7 mouse cellular contexts compared by ENCODE assay signal in genomic region chr10:84477613-84478076, GRCm38 (mm10). TPM values are rescaled to one million over a fixed set of nuclear protein-coding genes. Genes with fewer than 3 reads are reported as not detected.
DNase-seq lines count a peak whose midpoint lies in the region; ATAC-seq lines count a peak whose summit lies in the region.

No protein-coding gene starts in this region.

- H3K4me2 ChIP-seq in lung, embryonic 16.5 days (ENCODE audit: low read depth, low read length) = no peak overlapping the region
- no peak overlapping the region for H3K4me2 ChIP-seq in embryonic facial prominence, embryonic 14.5 days (ENCODE audit: low read depth, low read length)
- H3K4me2 ChIP-seq in liver, embryonic 11.5 days = no peak overlapping the region
- no peak overlapping the region for H3K4me2 ChIP-seq in stomach, embryonic 16.5 days (ENCODE audit: low read depth, low read length)

- H3K27ac ChIP-seq in lung, embryonic 16.5 days (ENCODE audit: low read length) = no peak overlapping the region
- H3K27ac ChIP-seq in embryonic facial prominence, embryonic 14.5 days (replicated peaks; ENCODE audit: low read depth, low read length) = no peak overlapping the region
- peak overlapping the region; percentile 48 for H3K27ac ChIP-seq in liver, embryonic 11.5 days (ENCODE audit: low read depth, low read length)
- no peak overlapping the region for H3K27ac ChIP-seq in stomach, embryonic 16.5 days (ENCODE audit: low read length)

- ATAC-seq in lung, embryonic 16.5 days (ENCODE audit: low read depth) = peak; percentile 19; the same call in 1 of the 2 replicates
- ATAC-seq in embryonic facial prominence, embryonic 14.5 days (ENCODE audit: low read depth) = peak; percentile 76; the same call in 1 of the 2 replicates
- ATAC-seq in liver, embryonic 11.5 days (replicated peaks; ENCODE audit: low FRiP score) = peak; percentile 71
- peak; percentile 57; the same call in 1 of the 2 replicates for ATAC-seq in stomach, embryonic 16.5 days (ENCODE audit: insufficient read depth, low FRiP score)

- peaks cover 6% of the 10 kb centered on the region; the same call in 1 of the 2 replicates for H3K4me1 ChIP-seq in lung, embryonic 16.5 days (replicated peaks; ENCODE audit: control insufficient read depth, insufficient read depth, low read length)
- 0 out of 2 replicates have a peak, but pooled peaks cover 15% of the 10 kb centered on the region for H3K4me1 ChIP-seq in embryonic facial prominence, embryonic 14.5 days (ENCODE audit: control insufficient read depth, insufficient read depth, low read length)
- peaks cover 8% of the 10 kb centered on the region; the same call in 1 of the 2 replicates for H3K4me1 ChIP-seq in liver, embryonic 11.5 days (replicated peaks; ENCODE audit: control insufficient read depth, insufficient read depth, low read length)
- peaks cover 12% of the 10 kb centered on the region; the same call in 1 of the 2 replicates for H3K4me1 ChIP-seq in stomach, embryonic 16.5 days (ENCODE audit: control insufficient read depth, insufficient read depth, low read length)

- H3K4me3 ChIP-seq in lung, embryonic 16.5 days (ENCODE audit: low read length) = no peak overlapping the region
- H3K4me3 ChIP-seq in embryonic facial prominence, embryonic 14.5 days (ENCODE audit: low read depth, low read length) = no peak overlapping the region
- no peak overlapping the region for H3K4me3 ChIP-seq in liver, embryonic 11.5 days (ENCODE audit: low read depth, low read length)
- H3K4me3 ChIP-seq in stomach, embryonic 16.5 days (replicated peaks; ENCODE audit: low read length) = no peak overlapping the region

- no peaks in the 10 kb centered on the region for H3K9me3 ChIP-seq in lung, embryonic 16.5 days (ENCODE audit: control insufficient read depth, low read length)
- H3K9me3 ChIP-seq in embryonic facial prominence, embryonic 14.5 days (ENCODE audit: control insufficient read depth, low read length) = no peaks in the 10 kb centered on the region
- H3K9me3 ChIP-seq in liver, embryonic 11.5 days (ENCODE audit: control insufficient read depth, low read length) = no peaks in the 10 kb centered on the region
- no peaks in the 10 kb centered on the region for H3K9me3 ChIP-seq in stomach, embryonic 16.5 days (replicated peaks; ENCODE audit: control insufficient read depth, low read length)

- H3K27me3 ChIP-seq in lung, embryonic 16.5 days (ENCODE audit: control insufficient read depth, insufficient read depth, low read depth, low read length) = no peaks in the 10 kb centered on the region
- H3K27me3 ChIP-seq in embryonic facial prominence, embryonic 14.5 days (replicated peaks; ENCODE audit: control insufficient read depth, insufficient read depth, low read length) = no peaks in the 10 kb centered on the region
- no peaks in the 10 kb centered on the region for H3K27me3 ChIP-seq in liver, embryonic 11.5 days (replicated peaks; ENCODE audit: control insufficient read depth, insufficient read depth, low read length)
- H3K27me3 ChIP-seq in stomach, embryonic 16.5 days (ENCODE audit: control insufficient read depth, insufficient read depth, low read length) = no peaks in the 10 kb centered on the region

- 24% methylated on average over 3 of the region's 3 CpGs for WGBS in lung, embryonic 16.5 days
- WGBS in embryonic facial prominence, embryonic 14.5 days = 19% methylated on average over 3 of the region's 3 CpGs
- 47% methylated on average over 3 of the region's 3 CpGs for WGBS in liver, embryonic 11.5 days
- 20% methylated on average over 3 of the region's 3 CpGs for WGBS in stomach, embryonic 16.5 days

- H3K9ac ChIP-seq in lung, embryonic 16.5 days (ENCODE audit: low read length) = no peak overlapping the region
- no peak overlapping the region for H3K9ac ChIP-seq in embryonic facial prominence, embryonic 14.5 days (ENCODE audit: low read depth, low read length)
- no peak overlapping the region for H3K9ac ChIP-seq in liver, embryonic 11.5 days (ENCODE audit: low read depth, low read length)
- no peak overlapping the region; the same call in 1 of the 2 replicates for H3K9ac ChIP-seq in stomach, embryonic 16.5 days (ENCODE audit: low read length)

- no peak for DNase-seq in lung, postnatal 14 days
- DNase-seq in embryonic facial prominence, embryonic 14.5 days (ENCODE audit: low spot score) = peak; percentile 56
- DNase-seq in liver, embryonic 11.5 days (ENCODE audit: low spot score) = peak; percentile 37
- no peak for DNase-seq in ovary, postnatal 10 days (ENCODE audit: low spot score)
- DNase-seq in urinary bladder, adult 2 months (ENCODE audit: low spot score) = no peak

- no peaks in the 10 kb centered on the region for H3K36me3 ChIP-seq in lung, embryonic 16.5 days (ENCODE audit: control insufficient read depth, insufficient read depth, low read length)
- no peaks in the 10 kb centered on the region for H3K36me3 ChIP-seq in embryonic facial prominence, embryonic 14.5 days (ENCODE audit: control insufficient read depth, insufficient read depth, low read length)
- H3K36me3 ChIP-seq in liver, embryonic 11.5 days (ENCODE audit: control insufficient read depth, insufficient read depth, low read length) = no peaks in the 10 kb centered on the region
- H3K36me3 ChIP-seq in stomach, embryonic 16.5 days (ENCODE audit: control insufficient read depth, insufficient read depth, low read length) = no peaks in the 10 kb centered on the region

RNA-seq across cellular contexts. Expression of gene Nuak1, which starts 37.2 kb away (rescaled TPM):
- polyA plus RNA-seq in lung, embryonic 16.5 days (2015; fragmentation: Nextera tagmentation; extraction: Ambion mirVana) = 2.2 and 2.6 TPM in 2 replicates
- 3.3 and 3.7 TPM in 2 replicates for polyA plus RNA-seq in embryonic facial prominence, embryonic 14.5 days (2014; fragmentation: Nextera tagmentation; extraction: Ambion mirVana)
- 0.47 and 0.70 TPM in 2 replicates for polyA plus RNA-seq in liver, embryonic 11.5 days (2014; fragmentation: Nextera tagmentation; extraction: Ambion mirVana)
- polyA plus RNA-seq in stomach, embryonic 16.5 days (2015; fragmentation: Nextera tagmentation; extraction: Ambion mirVana) = 0.76 and 1.1 TPM in 2 replicates
- polyA plus RNA-seq in urinary bladder, adult 2 months (2012; rRNA removed) = 7.6 and 9.1 TPM in 2 replicates

RNA-seq across cellular contexts. Expression of gene Ckap4, which starts 56.2 kb away (rescaled TPM):
- polyA plus RNA-seq in lung, embryonic 16.5 days (2015; fragmentation: Nextera tagmentation; extraction: Ambion mirVana) = 48.5 and 88.0 TPM in 2 replicates
- 193 and 203 TPM in 2 replicates for polyA plus RNA-seq in embryonic facial prominence, embryonic 14.5 days (2014; fragmentation: Nextera tagmentation; extraction: Ambion mirVana)
- polyA plus RNA-seq in liver, embryonic 11.5 days (2014; fragmentation: Nextera tagmentation; extraction: Ambion mirVana) = 39.4 and 41.5 TPM in 2 replicates
- 30.8 and 36.0 TPM in 2 replicates for polyA plus RNA-seq in stomach, embryonic 16.5 days (2015; fragmentation: Nextera tagmentation; extraction: Ambion mirVana)
- polyA plus RNA-seq in urinary bladder, adult 2 months (2012; rRNA removed) = 43.0 and 45.3 TPM in 2 replicates

Comparison
In these comparisons a context has a peak if more than half of its experiments do, and no peak if none do; other contexts are left out.
1. ATAC-seq: peak in every context shown above with its lines; median percentile 76 in embryonic facial prominence, embryonic 14.5 days; 71 in liver, embryonic 11.5 days; 57 in stomach, embryonic 16.5 days; 19 in lung, embryonic 16.5 days.
2. DNase-seq: peak in embryonic facial prominence, embryonic 14.5 days (single experiment) and liver, embryonic 11.5 days (single experiment); none in lung, postnatal 14 days (single experiment), ovary, postnatal 10 days (single experiment) and urinary bladder, adult 2 months (single experiment).